Mouse (Mus musculus) adrenal gland (tissue): ENCODE measurements around the gene Fbxl17.

Source experiments
- intact Hi-C: fragments of 180-260 bp; cut with DNase I; formaldehyde crosslinking; loops from one replicate; pipeline ENCODE4 v1.15.1; 2025

Gene Fbxl17

GRCm38 (mm10) chr17:63285265-63285939 lies 214.4 kb downstream of the Fbxl17 start:
- intact Hi-C loops, result no loop called here

- intact Hi-C loops, result no loop called here
Measured at GRCm38 (mm10) chr17:63284074-63284473, 215.7 kb downstream of the Fbxl17 start.

GRCm38 (mm10) chr17:63282004-63282403 lies 217.8 kb downstream of the Fbxl17 start:
- intact Hi-C loops, result no loop called here

- intact Hi-C loops, result no loop called here
Measured at GRCm38 (mm10) chr17:63280990-63281389, 218.8 kb downstream of the Fbxl17 start.

GRCm38 (mm10) chr17:63279144-63279543 lies 220.7 kb downstream of the Fbxl17 start:
- intact Hi-C loops, result no loop called here

- intact Hi-C loops, result no loop called here
Measured at GRCm38 (mm10) chr17:63273353-63273752, 226.5 kb downstream of the Fbxl17 start.

GRCm38 (mm10) chr17:63272914-63273313 lies 226.9 kb downstream of the Fbxl17 start:
- intact Hi-C loops, result no loop called here

- intact Hi-C loops, result no loop called here
Measured at GRCm38 (mm10) chr17:63271000-63271399, 228.8 kb downstream of the Fbxl17 start.

- intact Hi-C loops, result no loop called here
Measured at GRCm38 (mm10) chr17:63270513-63270912, 229.3 kb downstream of the Fbxl17 start.

GRCm38 (mm10) chr17:63262674-63263073 lies 237.1 kb downstream of the Fbxl17 start:
- intact Hi-C loops, result no loop called here

- intact Hi-C loops, result no loop called here
Measured at GRCm38 (mm10) chr17:63261508-63262141, 238.2 kb downstream of the Fbxl17 start.

GRCm38 (mm10) chr17:63259091-63259490 lies 240.7 kb downstream of the Fbxl17 start:
- intact Hi-C loops, result no loop called here

GRCm38 (mm10) chr17:63246144-63246619 lies 253.6 kb downstream of the Fbxl17 start:
- intact Hi-C loops, result no loop called here

GRCm38 (mm10) chr17:63245472-63245871 lies 254.3 kb downstream of the Fbxl17 start:
- intact Hi-C loops, result no loop called here

GRCm38 (mm10) chr17:63242761-63243160 lies 257.1 kb downstream of the Fbxl17 start:
- intact Hi-C loops, result no loop called here

GRCm38 (mm10) chr17:63240731-63241106 lies 259.1 kb downstream of the Fbxl17 start:
- intact Hi-C loops, result no loop called here

- intact Hi-C loops, result no loop called here
Measured at GRCm38 (mm10) chr17:63240021-63240730, 259.6 kb downstream of the Fbxl17 start.

- intact Hi-C loops, result no loop called here
Measured at GRCm38 (mm10) chr17:63236846-63237245, 263.0 kb downstream of the Fbxl17 start.

GRCm38 (mm10) chr17:63236221-63236620 lies 263.6 kb downstream of the Fbxl17 start:
- intact Hi-C loops, result no loop called here

- intact Hi-C loops, result no loop called here
Measured at GRCm38 (mm10) chr17:63235821-63236220, 264.0 kb downstream of the Fbxl17 start.

GRCm38 (mm10) chr17:63229111-63229510 lies 270.7 kb downstream of the Fbxl17 start:
- intact Hi-C loops, result no loop called here

- intact Hi-C loops, result no loop called here
Measured at GRCm38 (mm10) chr17:63226380-63226779, 273.4 kb downstream of the Fbxl17 start.
